In the genomic region with DNA sequence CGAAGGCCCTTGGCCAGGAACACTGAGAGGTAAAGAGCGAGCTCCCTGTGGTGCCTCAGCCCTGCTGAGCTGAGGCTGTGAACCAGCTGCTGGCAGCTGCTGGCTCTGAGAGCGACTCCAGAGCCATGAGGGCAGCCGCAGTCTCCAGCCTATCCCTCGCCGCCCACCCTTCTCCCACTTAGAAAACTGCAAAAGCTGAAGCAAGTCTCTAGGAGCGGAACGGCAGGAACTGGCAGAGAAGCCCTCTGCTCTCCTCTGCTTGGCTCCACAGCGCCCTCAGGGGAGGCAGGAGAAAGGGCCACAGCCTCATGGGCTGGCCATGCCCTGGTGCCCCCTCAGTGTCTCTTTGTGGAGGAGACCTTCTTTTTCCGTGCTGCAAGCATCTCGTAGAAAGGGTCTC, we compare ENCODE assay signal across 10 mouse cellular contexts. TPM values are rescaled to one million over a fixed set of nuclear protein-coding genes. Genes with fewer than 3 reads are reported as not detected.
DNase-seq lines count a peak whose midpoint lies in the region; ATAC-seq and TF ChIP-seq lines count a peak whose summit lies in the region.
"Had no signal": no experiment of that assay in that cellular context is flagged by ENCODE, and none has a peak within 500 bp of the region (broad histone marks: within the 10 kb centered on the region; RNA-seq: fewer than 3 reads in every experiment).

No protein-coding gene starts in this region.

- peaks cover 7% of the 10 kb centered on the region; the same call in 1 of the 2 replicates for H3K4me1 ChIP-seq in kidney, postnatal 0 days (replicated peaks; ENCODE audit: insufficient read depth, low read length)
- H3K4me1 ChIP-seq in kidney, adult 2 months (ENCODE audit: control insufficient read depth, insufficient read depth, low read length): no peaks in the 10 kb centered on the region
- peaks cover 31% of the 10 kb centered on the region for H3K4me1 ChIP-seq in limb, embryonic 15.5 days

- 49% methylated on average over 11 of the region's 11 CpGs for WGBS in kidney, postnatal 0 days
- 72% methylated on average over 11 of the region's 11 CpGs for WGBS in kidney, adult 2 months
- 48% methylated on average over 11 of the region's 11 CpGs for WGBS in limb, embryonic 15.5 days

- H3K9ac ChIP-seq in kidney, postnatal 0 days (ENCODE audit: low read depth, low read length): peak overlapping the region; percentile 50; the same call in 1 of the 2 replicates
- H3K9ac ChIP-seq in limb, embryonic 15.5 days: no peak overlapping the region

- no peaks in the 10 kb centered on the region for H3K9me3 ChIP-seq in kidney, postnatal 0 days (replicated peaks; ENCODE audit: low read length)
- H3K9me3 ChIP-seq in limb, embryonic 15.5 days: no peaks in the 10 kb centered on the region

- H3K36me3 ChIP-seq in kidney, postnatal 0 days (ENCODE audit: insufficient read depth, low read length): peaks cover 48% of the 10 kb centered on the region
- peaks cover 1% of the 10 kb centered on the region; the same call in 1 of the 2 replicates for H3K36me3 ChIP-seq in kidney, adult 2 months (ENCODE audit: control insufficient read depth, insufficient read depth, low read length)
- H3K36me3 ChIP-seq in limb, embryonic 15.5 days: peaks cover 46% of the 10 kb centered on the region

- H3K27ac ChIP-seq in kidney, postnatal 0 days: 0 out of 2 replicates have a peak overlapping the region, but pooled peaks have one; percentile 36
- H3K27ac ChIP-seq in kidney, adult 2 months (ENCODE audit: insufficient read depth, low read depth, low read length): no peak overlapping the region
- H3K27ac ChIP-seq in limb, embryonic 15.5 days: peak overlapping the region; percentile 70

- no peak overlapping the region for H3K4me2 ChIP-seq in kidney, postnatal 0 days (ENCODE audit: low read length)
- H3K4me2 ChIP-seq in limb, embryonic 15.5 days: no peak overlapping the region

- TF ChIP-seq CTCF in kidney, postnatal 0 days (IDR thresholded peaks at IDR 0.05; ENCODE audit: low read depth): peak; percentile 49
- TF ChIP-seq CTCF in kidney, adult 2 months (conservative IDR thresholded peaks at IDR 0.05; ENCODE audit: insufficient read depth, insufficient read length, low read depth, low read length): no peak
- TF ChIP-seq CTCF in brain, embryonic 14.5 days (IDR thresholded peaks at IDR 0.05; ENCODE audit: borderline replicate concordance, extremely low read depth, insufficient read depth, insufficient read length): 0 out of 2 replicates have a peak, but pooled peaks have one; percentile 2

- no peaks in the 10 kb centered on the region for H3K27me3 ChIP-seq in kidney, postnatal 0 days (ENCODE audit: insufficient read depth, low read length)
- no peaks in the 10 kb centered on the region for H3K27me3 ChIP-seq in kidney, adult 2 months (replicated peaks; ENCODE audit: control insufficient read depth, insufficient read depth, low read length)
- no peaks in the 10 kb centered on the region for H3K27me3 ChIP-seq in limb, embryonic 15.5 days

- ATAC-seq in kidney, postnatal 0 days (replicated peaks; ENCODE audit: low FRiP score, low read depth): no peak
- ATAC-seq in limb, embryonic 15.5 days (ENCODE audit: insufficient number of reproducible peaks, low FRiP score, low TSS enrichment, low read depth): no peak

- intact Hi-C loops in gastrocnemius, postnatal 36 days (cut with DNase I): no loop called here

- no peak overlapping the region for H3K4me3 ChIP-seq in kidney, postnatal 0 days (replicated peaks; ENCODE audit: low read depth, low read length)
- no peak overlapping the region for H3K4me3 ChIP-seq in kidney, adult 2 months (ENCODE audit: insufficient read depth, low read depth, low read length)
- H3K4me3 ChIP-seq in limb, embryonic 15.5 days: no peak overlapping the region

- peak; percentile 14 for DNase-seq in embryo, embryonic 10.5 days (ENCODE audit: low spot score)
- DNase-seq in embryo, embryonic 9.5 days (ENCODE audit: extremely low spot score): no peak
- DNase-seq in kidney, postnatal 0 days (ENCODE audit: low spot score): peak; percentile 61
- DNase-seq in kidney, adult 2 months: no peak
- DNase-seq in brain, embryonic 14.5 days (ENCODE audit: low read depth): no peak
- no peak for DNase-seq in gastrocnemius, postnatal 36 days
- DNase-seq in liver: no peak
- DNase-seq: B cell, adult 2 months; gastrocnemius, postnatal 25 days had no signal

- TF ChIP-seq POLR2A in kidney, adult 2 months (IDR thresholded peaks at IDR 0.05; ENCODE audit: low read depth, low read length): no peak
- no peak for TF ChIP-seq POLR2A in brain, embryonic 14.5 days (IDR thresholded peaks at IDR 0.05; ENCODE audit: borderline replicate concordance, extremely low read depth, insufficient read depth, insufficient read length, poor library complexity, severe bottlenecking)

RNA-seq across cellular contexts. Expression of a gene that starts 35.2 kb away (rescaled TPM):
- 0.08 and 0.12 TPM in 2 replicates for polyA plus RNA-seq in kidney, postnatal 0 days (2015; fragmentation: Nextera tagmentation; extraction: Ambion mirVana)
- 0.08 and 0.19 TPM in 2 replicates for polyA plus RNA-seq in kidney, adult 2 months (2012; rRNA removed)
- 0.10 and 0.19 TPM in 2 replicates for polyA plus RNA-seq in brain, embryonic 14.5 days (2012; rRNA removed)
- polyA plus RNA-seq in limb, embryonic 15.5 days (2015; fragmentation: Nextera tagmentation; extraction: Ambion mirVana): 0.12 and 0.15 TPM in 2 replicates
- under 1 TPM; 0.10 to 0.22 TPM for total RNA-seq in gastrocnemius, postnatal 36 days (2021)

Comparison
In these comparisons a context has a peak if more than half of its experiments do, and no peak if none do; other contexts are left out.
1. DNase-seq: peak in embryo, embryonic 10.5 days (single experiment) and kidney, postnatal 0 days (single experiment); none in embryo, embryonic 9.5 days (single experiment), kidney, adult 2 months (single experiment), brain, embryonic 14.5 days (single experiment), gastrocnemius, postnatal 36 days (0 of 2) and liver (single experiment).